Mouse (Mus musculus) intestine, embryonic 15.5 days (tissue): ENCODE measurements around the gene Csnk1g2. TPM values are rescaled to one million over a fixed set of nuclear protein-coding genes. Genes with fewer than 3 reads are reported as not detected.
A peak's percentile ranks its signal among the peaks of the same experiment; 100 is the strongest.

Source experiments
- ATAC-seq: fragments of 200-750 bp; cut with Nextera tagmentation; 2 replicates; pipeline ENCODE4 v1.8.0; 2017; ENCODE audit warnings: moderate TSS enrichment, moderate library complexity
- H3K27ac ChIP-seq: fragments of 300-500 bp; sonication (generic); 2 replicates; pipeline ENCODE4 v1.5.1; 2015; ENCODE audit warnings: mild to moderate bottlenecking, inconsistent platforms
- H3K27me3 ChIP-seq: fragments of 300-500 bp; sonication (generic); replicated peaks from 2 replicates; pipeline ENCODE4 v1.6.1; 2015; ENCODE audit warnings: inconsistent platforms
- H3K36me3 ChIP-seq: fragments of 300-500 bp; sonication (generic); 2 replicates; pipeline ENCODE4 v1.6.1; 2015; ENCODE audit warnings: inconsistent platforms
- H3K4me1 ChIP-seq: fragments of 300-500 bp; sonication (generic); replicated peaks from 2 replicates; pipeline ENCODE4 v1.6.1; 2015; ENCODE audit warnings: inconsistent platforms
- H3K4me2 ChIP-seq: fragments of 300-500 bp; sonication (generic); replicated peaks from 2 replicates; pipeline ENCODE4 v1.6.1; 2015; ENCODE audit warnings: mild to moderate bottlenecking, inconsistent platforms
- H3K4me3 ChIP-seq: fragments of 300-500 bp; sonication (generic); replicated peaks from 2 replicates; pipeline ENCODE4 v1.5.1; 2015; ENCODE audit warnings: inconsistent platforms
- H3K9ac ChIP-seq: fragments of 300-500 bp; sonication (generic); 2 replicates; pipeline ENCODE4 v1.6.1; 2015; ENCODE audit warnings: inconsistent platforms
- H3K9me3 ChIP-seq: fragments of 300-500 bp; sonication (generic); 2 replicates; pipeline ENCODE4 v1.6.1; 2016; ENCODE audit warnings: inconsistent platforms
- WGBS: fragments of 180-500 bp; shearing (Covaris S2); methylation state at CpG from one replicate; pipeline ENCODE4 v1.1.7; 2015; 5-methylcytosine and 5-hydroxymethylcytosine counted together
- polyA plus RNA-seq: library from polyadenylated mRNA; unstranded; fragments of >200 nt; fragmentation: Nextera tagmentation; extraction: Ambion mirVana; gene quantifications from 2 replicates; pipeline ENCODE4 v1.2.1, GENCODE M21; 2015

The Csnk1g2 gene
- polyA plus RNA-seq, 1 experiment from 2014 or later = 134 TPM

DNA sequence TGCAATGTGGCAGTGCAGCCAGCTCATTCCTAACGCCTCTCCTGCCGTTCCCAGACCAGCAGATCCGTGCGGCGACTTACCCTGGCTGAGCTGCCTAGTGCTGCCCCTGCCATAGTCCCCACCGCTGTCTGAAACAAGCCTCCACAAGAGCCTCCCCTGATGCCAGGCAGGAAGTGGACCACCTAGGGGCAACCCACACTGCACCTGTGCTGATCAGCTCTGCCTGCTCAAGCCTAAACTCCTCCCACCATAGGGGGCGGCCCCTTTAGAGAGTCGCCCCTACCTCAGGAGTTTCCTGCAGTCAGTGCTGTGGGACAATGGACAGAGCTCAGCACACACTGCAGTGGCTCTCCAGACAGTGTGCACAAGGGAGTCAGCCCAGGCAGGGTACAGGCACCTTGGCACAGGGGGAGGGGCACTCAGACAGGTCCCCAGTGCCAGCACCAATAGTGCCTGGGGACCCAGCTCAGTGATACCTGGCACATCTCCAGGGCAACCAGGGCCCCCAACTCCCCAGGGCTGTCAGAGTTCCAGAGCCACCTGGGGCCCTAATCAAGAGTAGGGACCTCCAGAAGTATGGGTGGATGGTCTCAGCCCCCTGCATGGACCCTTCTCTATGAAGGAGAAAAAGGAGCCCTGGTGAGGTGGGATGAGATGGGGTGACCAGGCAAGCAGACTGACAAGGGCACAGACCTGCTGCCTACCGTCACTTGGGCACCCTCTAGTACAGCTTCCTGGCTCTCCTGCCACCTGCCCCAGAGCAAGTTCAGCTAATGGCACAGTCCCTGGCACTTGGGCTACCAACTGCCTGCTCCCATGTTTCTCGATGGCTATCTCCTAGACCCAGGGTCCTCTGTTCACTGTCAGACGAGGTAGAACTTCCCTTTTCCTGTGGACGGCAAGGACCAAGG lies 37.7 kb upstream of the Csnk1g2 start:
- peak overlapping the region; percentile 24; the same call in 1 of the 2 replicates for H3K9ac ChIP-seq
- H3K4me2 ChIP-seq = peak overlapping the region; percentile 29; the same call in 1 of the 2 replicates
- H3K4me1 ChIP-seq = peaks cover 36% of the 10 kb centered on the region
- no peaks in the 10 kb centered on the region for H3K27me3 ChIP-seq
- 0 out of 2 replicates have a peak, but pooled peaks have one; percentile 4 for ATAC-seq
- H3K27ac ChIP-seq = peak overlapping the region; percentile 33; the same call in 1 of the 2 replicates
- WGBS = 74% methylated on average over 12 of the region's 12 CpGs
- no peak overlapping the region for H3K4me3 ChIP-seq
- H3K9me3 ChIP-seq = no peaks in the 10 kb centered on the region
- peaks cover 16% of the 10 kb centered on the region for H3K36me3 ChIP-seq

- Histone ChIP-seq H3K27ac (no peak overlapping the region), H3K27me3 (no peaks in the 10 kb centered on the region), H3K9me3 (no peaks in the 10 kb centered on the region), H3K36me3 (peaks cover 16% of the 10 kb centered on the region), H3K4me2 (peak overlapping the region; percentile 29), H3K4me1 (peaks cover 36% of the 10 kb centered on the region), H3K4me3 (no peak overlapping the region), H3K9ac (no peak overlapping the region)
- no peak for ATAC-seq
- 89% methylated on average over 8 of the region's 8 CpGs for WGBS
These were observed 37.1 kb upstream of the Csnk1g2 start for GRCm38 (mm10) chr10:80585581-80585980.

DNA sequence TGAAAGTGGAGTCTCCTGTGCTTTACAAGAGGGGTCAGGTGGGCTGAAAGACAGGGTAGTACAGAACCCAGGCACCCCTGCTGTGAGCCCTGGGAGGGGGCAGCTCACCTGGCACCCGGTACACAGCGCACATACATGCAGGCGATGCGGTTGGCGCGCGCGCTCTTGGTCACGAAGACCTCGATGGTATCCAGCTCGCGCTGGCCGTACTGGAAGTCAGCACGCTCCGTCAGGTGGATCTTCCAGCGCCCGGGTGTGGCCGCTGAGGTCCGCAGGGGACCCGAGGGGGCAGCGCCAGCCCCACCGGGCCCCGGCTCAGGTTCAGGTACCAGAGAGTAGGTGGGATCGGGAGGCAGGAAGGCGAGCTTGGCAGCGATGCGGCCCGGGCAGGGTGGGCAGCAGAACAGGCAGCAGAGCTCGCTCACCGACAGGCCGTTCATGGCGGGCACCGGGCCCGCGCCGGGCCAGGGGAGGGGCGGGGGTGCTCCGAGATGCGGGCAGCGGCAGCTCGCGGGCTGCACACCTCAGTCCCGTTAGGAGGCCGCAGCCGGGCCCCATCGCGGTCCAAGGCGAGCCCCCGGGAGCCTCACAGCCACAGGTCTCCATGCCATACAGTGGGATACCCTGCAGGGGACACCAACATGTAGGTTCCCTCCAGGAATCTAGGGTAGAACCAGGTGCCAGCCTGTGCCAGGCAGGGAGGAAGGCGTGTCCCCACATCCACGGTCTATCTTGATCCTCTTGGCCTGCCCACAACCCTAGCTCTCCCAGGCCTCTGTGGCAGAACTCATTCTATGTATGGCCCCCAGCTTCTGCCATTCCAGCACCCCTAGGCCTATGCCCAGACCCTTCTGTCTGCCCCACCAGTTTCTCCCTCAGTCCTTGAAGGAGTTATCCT lies 36.0 kb upstream of the Csnk1g2 start:
- ATAC-seq = no peak

GRCm38 (mm10) chr10:80587305-80587657 lies 35.4 kb upstream of the Csnk1g2 start:
- Histone ChIP-seq H3K9me3 (no peaks in the 10 kb centered on the region), H3K36me3 (peaks cover 16% of the 10 kb centered on the region), H3K9ac (0 out of 2 replicates have a peak overlapping the region, but pooled peaks have one; percentile 14), H3K4me1 (peaks cover 36% of the 10 kb centered on the region), H3K27me3 (no peaks in the 10 kb centered on the region), H3K4me3 (no peak overlapping the region), H3K27ac (0 out of 2 replicates have a peak overlapping the region, but pooled peaks have one; percentile 22), H3K4me2 (no peak overlapping the region)
- 52% methylated on average over 3 of the region's 4 CpGs for WGBS
- no peak for ATAC-seq

More for the DNA sequence above, 36.0 kb upstream of the Csnk1g2 start:
- H3K9ac ChIP-seq = 0 out of 2 replicates have a peak overlapping the region, but pooled peaks have one; percentile 14
- 0 out of 2 replicates have a peak overlapping the region, but pooled peaks have one; percentile 22 for H3K27ac ChIP-seq
- 90% methylated on average over 44 of the region's 51 CpGs for WGBS
- no peaks in the 10 kb centered on the region for H3K9me3 ChIP-seq
- H3K4me3 ChIP-seq = peak overlapping the region; percentile 15; the same call in 1 of the 2 replicates
- peak overlapping the region; percentile 29 for H3K4me2 ChIP-seq
- H3K27me3 ChIP-seq = no peaks in the 10 kb centered on the region
- H3K36me3 ChIP-seq = peaks cover 16% of the 10 kb centered on the region
- peaks cover 36% of the 10 kb centered on the region for H3K4me1 ChIP-seq

- Histone ChIP-seq H3K4me2 (peak overlapping the region; percentile 93), H3K4me1 (peaks cover 31% of the 10 kb centered on the region), H3K9ac (peak overlapping the region; percentile 95), H3K4me3 (peak overlapping the region; percentile 90), H3K27ac (0 out of 2 replicates have a peak overlapping the region, but pooled peaks have one; percentile 9), H3K27me3 (no peaks in the 10 kb centered on the region), H3K9me3 (no peaks in the 10 kb centered on the region), H3K36me3 (peaks cover 6% of the 10 kb centered on the region)
- 16% methylated on average over 12 of the region's 12 CpGs for WGBS
- no peak for ATAC-seq
These were observed 33.3 kb upstream of the Csnk1g2 start for GRCm38 (mm10) chr10:80589127-80589878.

- H3K27ac ChIP-seq = peak within 1 kb of the TSS; percentile 66; the same call in 1 of the 2 replicates
- H3K9me3 ChIP-seq = no peaks in the 10 kb centered on the region
- peak within 1 kb of the TSS; percentile 93 for H3K4me2 ChIP-seq
- peak within 1 kb of the TSS; percentile 90 for H3K4me3 ChIP-seq
- peak within 1 kb of the TSS; percentile 95 for H3K9ac ChIP-seq
- no peaks in the 10 kb centered on the region for H3K27me3 ChIP-seq
- peaks cover 24% of the 10 kb centered on the region for H3K4me1 ChIP-seq
- WGBS = under 1% methylated on average over 69 of the region's 73 CpGs
- peak; percentile 98 for ATAC-seq
- H3K36me3 ChIP-seq = peaks cover 6% of the 10 kb centered on the region
These were observed 32.5 kb upstream of the Csnk1g2 start, which contains the start of gene Abhd17a for GRCm38 (mm10) chr10:80589879-80590854. Gene Abhd17a (minus strand): TSS chr10:80590341.

DNA sequence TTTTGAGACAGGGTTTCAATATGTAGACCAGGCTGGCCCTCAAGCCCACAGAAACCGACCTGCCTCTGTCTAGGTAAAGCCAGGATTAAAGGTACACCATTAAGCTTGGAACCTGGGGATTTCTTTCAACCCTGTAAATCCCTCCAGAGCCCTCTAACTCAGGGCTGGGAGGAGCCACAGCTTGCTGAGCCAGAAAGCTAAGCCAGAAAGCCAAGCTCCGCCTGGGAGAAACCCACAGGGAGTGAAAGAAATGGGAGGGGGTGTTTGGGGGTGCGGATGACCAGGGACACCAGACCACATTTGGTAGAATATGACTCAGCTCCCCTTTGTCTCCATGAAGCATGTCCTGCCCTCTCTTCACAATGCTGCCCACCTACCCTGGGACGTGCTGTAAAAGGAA lies 26.3 kb upstream of the Csnk1g2 start:
- Histone ChIP-seq H3K27ac (no peak overlapping the region), H3K4me2 (no peak overlapping the region), H3K36me3 (no peaks in the 10 kb centered on the region), H3K9me3 (no peaks in the 10 kb centered on the region), H3K4me1 (no peaks in the 10 kb centered on the region), H3K27me3 (no peaks in the 10 kb centered on the region), H3K4me3 (no peak overlapping the region), H3K9ac (no peak overlapping the region)
- WGBS = 48% methylated on average over 4 of the region's 4 CpGs
- ATAC-seq = no peak

- no peaks in the 10 kb centered on the region for H3K27me3 ChIP-seq
- peak within 1 kb of the TSS; percentile 69 for H3K4me2 ChIP-seq
- H3K4me3 ChIP-seq = peak within 1 kb of the TSS; percentile 82
- H3K4me1 ChIP-seq = peaks cover 26% of the 10 kb centered on the region
- peak within 1 kb of the TSS; percentile 93 for H3K27ac ChIP-seq
- peak; percentile 94 for ATAC-seq
- under 1% methylated on average over 54 of the region's 54 CpGs for WGBS
- H3K9me3 ChIP-seq = no peaks in the 10 kb centered on the region
- peaks cover 18% of the 10 kb centered on the region for H3K36me3 ChIP-seq
- peak within 1 kb of the TSS; percentile 75 for H3K9ac ChIP-seq
These were observed 19.8 kb upstream of the Csnk1g2 start, which contains the start of the genes Scamp4 and Adat3 for GRCm38 (mm10) chr10:80602698-80603325. Gene Scamp4 (plus strand): TSS chr10:80602872. Gene Adat3 (plus strand): TSS chr10:80602880.

DNA sequence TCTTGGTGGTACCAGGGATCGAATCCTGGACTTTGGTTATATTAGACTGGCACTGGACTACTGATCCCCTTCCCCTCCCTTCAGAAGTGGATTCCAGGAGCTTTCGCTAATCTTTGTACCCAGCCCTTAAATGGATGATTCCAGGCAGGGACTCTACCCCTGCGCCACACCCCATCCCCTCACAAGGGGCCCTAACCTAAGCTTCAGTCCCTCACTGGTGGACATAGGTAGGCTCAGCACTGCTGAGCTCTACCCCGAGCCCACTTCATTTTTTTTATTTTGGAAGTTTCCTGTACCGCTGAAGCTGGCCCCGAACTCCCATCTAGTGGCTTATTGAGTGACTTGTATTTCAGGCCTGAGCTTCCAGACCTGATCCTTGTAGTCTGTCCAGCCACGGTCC lies 19.3 kb upstream of the Csnk1g2 start:
- Histone ChIP-seq H3K4me2 (peak overlapping the region; percentile 69), H3K9ac (peak overlapping the region; percentile 75), H3K27ac (peak overlapping the region; percentile 93), H3K4me3 (peak overlapping the region; percentile 82), H3K4me1 (peaks cover 26% of the 10 kb centered on the region), H3K9me3 (no peaks in the 10 kb centered on the region), H3K36me3 (peaks cover 24% of the 10 kb centered on the region), H3K27me3 (no peaks in the 10 kb centered on the region)
- ATAC-seq = peak; percentile 23
- 27% methylated on average over 7 of the region's 7 CpGs for WGBS

DNA sequence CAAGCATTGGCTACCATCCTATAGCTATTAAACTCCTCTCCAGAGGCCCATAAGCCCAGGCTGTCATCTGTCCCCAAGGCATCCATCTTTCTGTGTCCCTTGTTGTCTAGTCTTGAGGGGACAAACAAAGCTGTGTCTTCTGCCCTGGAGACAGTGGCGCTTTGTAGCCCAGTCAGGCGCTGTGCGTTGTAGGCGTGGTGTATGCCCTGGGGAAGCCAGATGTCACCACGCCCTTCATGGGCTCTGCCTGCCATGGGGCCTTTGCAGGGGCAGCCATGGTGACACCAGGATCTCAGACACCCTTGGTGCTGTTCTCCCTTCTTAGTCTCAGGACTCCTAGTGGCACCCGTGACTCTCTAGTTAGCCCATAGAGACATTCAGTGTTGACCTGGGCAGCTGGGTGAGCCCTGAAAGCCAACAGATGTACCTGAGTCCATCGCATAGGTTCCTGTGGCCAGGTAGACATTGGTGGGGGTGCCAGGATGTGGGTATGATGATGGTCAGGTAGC lies 18.6 kb upstream of the Csnk1g2 start:
- H3K27me3 ChIP-seq = no peaks in the 10 kb centered on the region
- peaks cover 26% of the 10 kb centered on the region for H3K4me1 ChIP-seq
- H3K9me3 ChIP-seq = no peaks in the 10 kb centered on the region
- peak overlapping the region; percentile 93; the same call in 1 of the 2 replicates for H3K27ac ChIP-seq
- peak overlapping the region; percentile 69 for H3K4me2 ChIP-seq
- peaks cover 31% of the 10 kb centered on the region for H3K36me3 ChIP-seq
- peak; percentile 23; the same call in 1 of the 2 replicates for ATAC-seq
- peak overlapping the region; percentile 82 for H3K4me3 ChIP-seq
- 81% methylated on average over 7 of the region's 7 CpGs for WGBS
- peak overlapping the region; percentile 75 for H3K9ac ChIP-seq
